Mouse (Mus musculus) myocyte (in vitro differentiated cells): ENCODE data around the gene Ubqln1.

ENCODE experiments used
- CEBPB ChIP-seq: IDR thresholded peaks from 2 replicates; pipeline ENCODE4 v1.6.1; 2011; ENCODE audit warnings: mild to moderate bottlenecking, moderate library complexity; ENCODE audit not compliant: poor library complexity, insufficient read depth, severe bottlenecking
- POLR2A ChIP-seq: IDR thresholded peaks from one replicate; pipeline ENCODE4 v1.6.1; 2011; ENCODE audit warnings: low read depth, mild to moderate bottlenecking, control low read depth, moderate library complexity; ENCODE audit not compliant: insufficient read length
- POLR2AphosphoS2 ChIP-seq: IDR thresholded peaks from one replicate; pipeline ENCODE4 v1.6.1; 2011; ENCODE audit warnings: low read depth, control low read depth; ENCODE audit not compliant: insufficient read length
- REST ChIP-seq: IDR thresholded peaks from one replicate; pipeline ENCODE4 v1.6.1; 2011; ENCODE audit warnings: mild to moderate bottlenecking, control low read depth, moderate library complexity; ENCODE audit not compliant: insufficient read depth, insufficient read length
- TCF12 ChIP-seq: IDR thresholded peaks from one replicate; pipeline ENCODE4 v1.6.1; 2011; ENCODE audit warnings: mild to moderate bottlenecking, control low read depth; ENCODE audit not compliant: poor library complexity, insufficient read depth, severe bottlenecking

DNA sequence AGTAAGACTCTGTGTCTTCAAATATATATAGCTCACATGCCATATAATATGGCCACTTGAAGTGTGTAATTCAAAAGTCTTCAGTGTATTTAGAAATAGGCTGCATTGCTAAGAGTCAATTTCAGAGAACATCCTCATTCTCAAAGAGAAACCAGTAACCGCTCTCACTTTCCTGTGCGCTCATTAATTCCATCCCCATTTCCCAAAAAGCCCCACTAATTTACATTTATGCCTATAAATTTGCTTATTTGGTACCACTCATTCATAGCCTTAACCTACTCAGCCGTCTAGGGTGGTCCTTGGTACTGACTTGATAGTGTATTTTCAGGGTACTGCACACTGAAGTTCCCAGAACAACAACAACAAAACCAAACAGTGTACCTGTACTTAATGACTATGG lies 13.5 kb downstream of the Ubqln1 start:
- no peak for TF ChIP-seq TCF12
- no peak for TF ChIP-seq POLR2AphosphoS2
- no peak for TF ChIP-seq POLR2A
- TF ChIP-seq REST = no peak
- TF ChIP-seq CEBPB = no peak
